Mouse (Mus musculus) liver, adult 2 months (tissue): ENCODE measurements around the gene Cyp4x1. TPM values are rescaled to one million over a fixed set of nuclear protein-coding genes. Genes with fewer than 3 reads are reported as not detected.

Source experiments
- DNase-seq: peaks from one replicate; pipeline ENCODE4 v3.0.0-alpha.2; 2011; ENCODE audit warnings: low read depth, low spot score; ENCODE audit errors: extremely low read depth
- H3K27ac ChIP-seq: fragments of 200-500 bp; replicated peaks from 2 replicates; pipeline ENCODE4 v1.5.1; 2012; ENCODE audit warnings: low read depth, mild to moderate bottlenecking, control low read depth, inconsistent platforms, low read length; ENCODE audit not compliant: insufficient read depth
- H3K27me3 ChIP-seq: fragments of 200-500 bp; 2 replicates; pipeline ENCODE4 v1.6.1; 2012; ENCODE audit warnings: mild to moderate bottlenecking, moderate library complexity, low read length, inconsistent platforms; ENCODE audit not compliant: control insufficient read depth, insufficient read depth
- H3K36me3 ChIP-seq: fragments of 200-500 bp; 2 replicates; pipeline ENCODE4 v1.6.1; 2012; ENCODE audit warnings: low read length, inconsistent platforms; ENCODE audit not compliant: control insufficient read depth, insufficient read depth
- H3K4me1 ChIP-seq: fragments of 200-500 bp; 2 replicates; pipeline ENCODE4 v1.6.1; 2011; ENCODE audit warnings: low read length; ENCODE audit not compliant: control insufficient read depth, insufficient read depth
- H3K4me3 ChIP-seq: fragments of 200-500 bp; 2 replicates; pipeline ENCODE4 v1.5.1; 2011; ENCODE audit warnings: low read depth, mild to moderate bottlenecking, control low read depth, low read length, moderate library complexity; ENCODE audit not compliant: insufficient read depth
- H3K79me2 ChIP-seq: fragments of 200-500 bp; 2 replicates; pipeline ENCODE4 v1.6.1; 2012; ENCODE audit warnings: inconsistent platforms, mild to moderate bottlenecking, low read length, moderate library complexity; ENCODE audit not compliant: control insufficient read depth, insufficient read depth
- H3K9ac ChIP-seq: fragments of 200-500 bp; 2 replicates; pipeline ENCODE4 v1.6.1; 2012; ENCODE audit warnings: low read depth, mild to moderate bottlenecking, control low read depth, inconsistent platforms, low read length
- CTCF ChIP-seq: fragments of 200-500 bp; IDR thresholded peaks from 2 replicates; pipeline ENCODE4 v1.5.1; 2011; ENCODE audit warnings: low read depth, low read length, control low read depth
- POLR2A ChIP-seq: fragments of 200-500 bp; IDR thresholded peaks from 2 replicates; pipeline ENCODE4 v1.6.1; 2011; ENCODE audit warnings: low read length, control low read depth; ENCODE audit not compliant: insufficient read depth; ENCODE audit errors: extremely low read depth
- WGBS: fragments of 180-500 bp; shearing (Covaris S2); methylation state at CpG from one replicate; pipeline ENCODE4 v1.1.7; 2018; 5-methylcytosine and 5-hydroxymethylcytosine counted together
- polyA plus RNA-seq: library from polyadenylated mRNA; depleted of rRNA; stranded (reverse); fragments of >200 nt; gene quantifications from 2 replicates; pipeline ENCODE4 v1.2.3, GENCODE M21; 2012
- total RNA-seq: library from RNA; depleted of rRNA; stranded (reverse); fragments of >200 nt; gene quantifications from 2 replicates; pipeline ENCODE4 v1.2.3, GENCODE M21; 2014

The Cyp4x1 gene
- total and polyA plus RNA-seq, 2 experiments, result 0.09 TPM; not detected in 1

GRCm38 (mm10) chr4:115086763-115087415 is 47.2 kb downstream of the Cyp4x1 start:
- H3K9ac ChIP-seq, result no peak overlapping the region
- 48% methylated on average over 3 of the region's 3 CpGs for WGBS
- no peak for DNase-seq
- no peaks in the 10 kb centered on the region for H3K27me3 ChIP-seq
- no peaks in the 10 kb centered on the region; the same call in 1 of the 2 replicates for H3K4me1 ChIP-seq
- H3K79me2 ChIP-seq, result no peaks in the 10 kb centered on the region
- no peak for TF ChIP-seq CTCF
- no peak for TF ChIP-seq POLR2A
- H3K27ac ChIP-seq, result no peak overlapping the region
- no peak overlapping the region for H3K4me3 ChIP-seq
- H3K36me3 ChIP-seq, result no peaks in the 10 kb centered on the region

- no peaks in the 10 kb centered on the region for H3K36me3 ChIP-seq
- TF ChIP-seq POLR2A (no peak), CTCF (no peak)
- DNase-seq, result no peak
- H3K27ac ChIP-seq, result no peak overlapping the region
- H3K9ac ChIP-seq, result no peak overlapping the region
- H3K4me3 ChIP-seq, result no peak overlapping the region
- WGBS, result 63% methylated on average over 4 of the region's 4 CpGs
- H3K79me2 ChIP-seq, result no peaks in the 10 kb centered on the region
- no peaks in the 10 kb centered on the region for H3K27me3 ChIP-seq
- H3K4me1 ChIP-seq, result no peaks in the 10 kb centered on the region; the same call in 1 of the 2 replicates
These were observed 47.8 kb downstream of the Cyp4x1 start for GRCm38 (mm10) chr4:115086257-115086656.

GRCm38 (mm10) chr4:115085522-115086095 is 48.5 kb downstream of the Cyp4x1 start:
- peak; percentile 13 for DNase-seq
- no peaks in the 10 kb centered on the region for H3K79me2 ChIP-seq
- no peaks in the 10 kb centered on the region for H3K27me3 ChIP-seq
- H3K4me3 ChIP-seq, result no peak overlapping the region
- no peaks in the 10 kb centered on the region for H3K36me3 ChIP-seq
- H3K9ac ChIP-seq, result no peak overlapping the region
- H3K27ac ChIP-seq, result no peak overlapping the region
- TF ChIP-seq POLR2A, result no peak
- TF ChIP-seq CTCF, result peak; percentile 98
- WGBS, result 23% methylated on average over 6 of the region's 6 CpGs
- no peaks in the 10 kb centered on the region; the same call in 1 of the 2 replicates for H3K4me1 ChIP-seq

DNA sequence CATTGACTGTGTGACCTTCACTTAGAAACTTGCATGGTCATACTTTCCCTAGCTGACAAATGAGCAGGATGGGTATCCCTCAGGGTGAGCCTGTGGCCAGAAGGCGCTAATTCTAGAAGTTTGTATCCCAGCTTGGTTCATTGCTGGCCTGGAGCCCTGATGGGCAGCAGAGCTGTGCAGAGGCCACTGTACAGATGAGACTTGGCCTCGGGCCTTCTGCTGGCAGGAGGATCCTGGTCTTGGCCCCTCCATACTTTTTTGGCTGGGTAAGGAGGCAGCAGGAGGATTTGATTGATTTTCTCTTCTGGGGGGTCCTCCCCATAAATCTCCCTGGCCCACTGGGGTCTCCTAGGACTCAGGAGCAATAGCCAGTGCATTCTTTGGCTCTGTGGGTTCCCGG is 51.0 kb downstream of the Cyp4x1 start:
- Histone ChIP-seq H3K79me2 (no peaks in the 10 kb centered on the region), H3K36me3 (no peaks in the 10 kb centered on the region), H3K27ac (no peak overlapping the region), H3K27me3 (no peaks in the 10 kb centered on the region), H3K9ac (no peak overlapping the region), H3K4me3 (no peak overlapping the region), H3K4me1 (no peaks in the 10 kb centered on the region)
- no peak for TF ChIP-seq POLR2A
- no peak for TF ChIP-seq CTCF
- no peak for DNase-seq
- WGBS, result 83% methylated on average over 3 of the region's 3 CpGs

DNA sequence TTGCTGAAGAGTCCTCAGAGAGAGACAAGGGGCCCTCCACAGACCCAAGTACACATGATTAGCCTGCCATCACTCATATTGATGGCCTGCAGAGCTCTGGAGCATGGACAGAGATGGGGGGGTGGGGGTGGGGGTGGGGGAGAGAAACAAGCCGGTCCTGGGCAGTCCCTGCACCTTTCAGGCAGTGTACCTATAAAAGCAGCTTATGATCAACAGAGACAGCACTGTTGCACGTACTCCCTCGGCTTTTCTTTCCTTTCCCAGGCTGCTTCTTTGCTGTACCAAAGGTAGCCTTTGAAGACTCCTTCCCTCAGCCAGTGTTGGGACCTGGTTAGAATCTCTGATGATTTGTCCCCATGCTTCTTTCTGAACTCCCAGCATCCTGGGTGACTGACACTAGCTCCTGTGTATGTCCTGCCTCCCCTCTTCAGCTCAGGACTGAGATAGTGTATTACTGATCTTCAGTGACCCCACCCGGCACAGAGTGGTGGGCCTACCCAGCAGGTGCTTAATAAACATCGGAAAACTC is 54.2 kb downstream of the Cyp4x1 start:
- 48% methylated on average over 5 of the region's 5 CpGs for WGBS
- H3K9ac ChIP-seq, result no peak overlapping the region
- H3K79me2 ChIP-seq, result no peaks in the 10 kb centered on the region
- no peak overlapping the region for H3K27ac ChIP-seq
- no peaks in the 10 kb centered on the region for H3K27me3 ChIP-seq
- no peak for TF ChIP-seq CTCF
- no peak for TF ChIP-seq POLR2A
- DNase-seq, result no peak
- no peaks in the 10 kb centered on the region for H3K4me1 ChIP-seq
- H3K36me3 ChIP-seq, result no peaks in the 10 kb centered on the region
- H3K4me3 ChIP-seq, result no peak overlapping the region
